Mouse (Mus musculus): ENCODE data around the gene Tle4.

GRCm38 (mm10) chr19:14635213-14635928 is 37.5 kb upstream of the Tle4 start:
- TF ChIP-seq GATA1 (IDR thresholded peaks at IDR 0.05; ENCODE audit: borderline replicate concordance, low read length) (no peak), FLI1 (IDR thresholded peaks at IDR 0.05; ENCODE audit: low read length) (no peak)

Measured in megakaryocyte, embryonic 14.5 days (primary cell).